Mouse (Mus musculus): ENCODE measurements around the gene Fbrs. TPM values are rescaled to one million over a fixed set of nuclear protein-coding genes. Genes with fewer than 3 reads are reported as not detected.

Gene Fbrs
- polyA plus RNA-seq, 1 experiment from 2014 or later, result 9.9 TPM

DNA sequence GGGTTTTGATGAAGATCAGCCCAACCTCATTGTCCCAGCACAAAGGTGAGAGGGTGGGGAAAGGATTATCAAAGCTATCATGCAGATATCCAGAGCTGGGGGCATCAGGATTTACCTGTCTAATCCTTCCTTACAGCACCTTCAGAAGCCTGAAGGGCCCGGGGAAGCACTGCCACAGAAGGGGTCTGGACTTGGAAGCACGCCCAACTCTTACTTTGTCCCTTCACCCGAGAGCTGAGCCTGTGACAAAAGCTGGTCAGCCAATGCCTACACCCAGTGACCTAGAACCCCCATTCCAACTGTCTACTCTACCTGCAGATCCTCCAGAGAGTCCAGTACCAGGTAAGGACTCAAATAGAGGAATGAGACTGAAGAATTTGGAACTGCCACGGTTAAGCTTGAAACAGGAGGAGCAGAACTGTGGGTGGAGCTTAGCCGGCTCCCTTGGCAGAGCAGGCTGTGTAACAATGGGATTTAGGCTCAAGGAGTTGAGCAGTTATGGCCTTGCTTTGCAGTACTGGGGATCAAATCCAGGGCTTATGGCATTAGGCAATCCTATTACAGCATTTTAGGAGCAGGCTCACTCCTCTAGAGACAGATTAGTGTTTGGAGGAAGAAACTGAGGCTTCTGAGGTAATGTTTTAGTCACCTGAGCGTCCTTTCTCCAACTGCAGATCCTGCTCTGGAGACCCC, 4.5 kb upstream of the Fbrs start:
- H3K4me3 ChIP-seq (ENCODE audit: low read depth, low read length), result no peak overlapping the region
- H3K27me3 ChIP-seq (replicated peaks; ENCODE audit: insufficient read depth, low read length), result no peaks in the 10 kb centered on the region
- no peaks in the 10 kb centered on the region for H3K9me3 ChIP-seq (ENCODE audit: low read length)
- 74% methylated on average over 6 of the region's 6 CpGs for WGBS
- H3K4me1 ChIP-seq (ENCODE audit: insufficient read depth, low read depth, low read length), result peaks cover 7% of the 10 kb centered on the region; the same call in 1 of the 2 replicates
- no peak overlapping the region for H3K9ac ChIP-seq (replicated peaks; ENCODE audit: low read depth)
- DNase-seq (ENCODE audit: low spot score) (no peak), ATAC-seq (no peak)
- no peak overlapping the region for H3K4me2 ChIP-seq (replicated peaks; ENCODE audit: low read depth, low read length)
- no peak overlapping the region for H3K27ac ChIP-seq (ENCODE audit: low read length)
- no peak for TF ChIP-seq EP300 (IDR thresholded peaks at IDR 0.05)
- peaks cover 24% of the 10 kb centered on the region; the same call in 1 of the 2 replicates for H3K36me3 ChIP-seq (ENCODE audit: insufficient read depth, low read length)

DNA sequence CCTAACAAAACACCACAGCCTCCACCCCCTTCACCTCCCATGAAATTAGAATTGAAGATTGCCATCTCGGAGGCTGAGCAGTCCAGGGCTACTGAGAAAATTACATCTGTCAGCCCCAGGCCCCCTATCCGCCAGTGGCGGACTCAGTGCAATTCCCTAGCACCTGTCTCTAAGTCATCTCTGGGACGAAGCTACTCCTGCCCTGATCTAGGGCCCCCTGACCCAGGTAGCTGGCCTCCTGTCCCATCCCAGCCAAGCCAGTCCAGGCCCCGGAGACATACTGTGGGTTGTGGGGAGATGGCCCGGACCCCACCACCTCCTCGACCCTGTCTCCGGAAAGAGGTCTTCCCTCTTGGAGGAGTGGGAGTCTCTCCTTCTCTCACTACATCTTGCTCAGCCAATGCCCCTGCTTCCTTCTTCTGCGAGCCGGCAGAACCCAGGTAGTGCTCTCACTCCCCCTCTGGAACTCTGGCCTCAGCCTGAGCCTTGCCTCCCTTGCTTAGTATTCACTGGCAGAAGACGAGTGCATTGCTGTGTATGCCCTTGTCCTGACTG, 3.7 kb upstream of the Fbrs start:
- Histone ChIP-seq H3K4me2 (replicated peaks; ENCODE audit: low read depth, low read length) (no peak overlapping the region), H3K27me3 (replicated peaks; ENCODE audit: insufficient read depth, low read length) (no peaks in the 10 kb centered on the region), H3K9ac (replicated peaks; ENCODE audit: low read depth) (no peak overlapping the region), H3K9me3 (ENCODE audit: low read length) (no peaks in the 10 kb centered on the region), H3K4me3 (ENCODE audit: low read depth, low read length) (no peak overlapping the region), H3K27ac (ENCODE audit: low read length) (no peak overlapping the region), H3K36me3 (ENCODE audit: insufficient read depth, low read length) (peaks cover 24% of the 10 kb centered on the region; the same call in 1 of the 2 replicates), H3K4me1 (ENCODE audit: insufficient read depth, low read depth, low read length) (peaks cover 15% of the 10 kb centered on the region; the same call in 1 of the 2 replicates)
- 94% methylated on average over 11 of the region's 11 CpGs for WGBS
- TF ChIP-seq CTCF (IDR thresholded peaks at IDR 0.05), result no peak
- no peak for TF ChIP-seq EP300 (IDR thresholded peaks at IDR 0.05)
- DNase-seq (ENCODE audit: low spot score) (no peak), ATAC-seq (no peak)

DNA sequence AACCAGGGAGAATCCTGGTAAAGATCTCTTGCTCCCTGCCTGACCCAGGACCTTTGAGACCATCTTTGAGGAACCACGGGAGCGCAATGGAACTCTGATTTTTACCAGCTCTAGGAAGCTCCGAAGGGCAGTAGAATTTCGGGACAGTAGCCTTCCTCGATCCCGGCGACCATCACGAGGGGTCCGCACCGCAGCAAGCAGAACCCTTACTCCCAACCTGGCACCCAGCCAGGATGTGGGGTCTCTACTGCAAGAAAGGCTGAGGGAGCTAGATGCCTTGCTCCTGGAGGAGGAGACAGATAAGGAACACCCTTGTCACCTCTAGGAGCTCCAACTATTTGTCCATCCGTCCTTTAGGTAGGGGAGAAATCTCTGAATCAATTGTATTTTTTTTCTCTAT, 2.7 kb upstream of the Fbrs start:
- H3K4me2 ChIP-seq (replicated peaks; ENCODE audit: low read depth, low read length), result no peak overlapping the region
- H3K9ac ChIP-seq (replicated peaks; ENCODE audit: low read depth), result no peak overlapping the region
- H3K4me3 ChIP-seq (ENCODE audit: low read depth, low read length), result no peak overlapping the region
- no peak for TF ChIP-seq CTCF (IDR thresholded peaks at IDR 0.05)
- TF ChIP-seq EP300 (IDR thresholded peaks at IDR 0.05), result no peak
- no peaks in the 10 kb centered on the region for H3K27me3 ChIP-seq (replicated peaks; ENCODE audit: insufficient read depth, low read length)
- peaks cover 24% of the 10 kb centered on the region; the same call in 1 of the 2 replicates for H3K36me3 ChIP-seq (ENCODE audit: insufficient read depth, low read length)
- peaks cover 21% of the 10 kb centered on the region; the same call in 1 of the 2 replicates for H3K4me1 ChIP-seq (ENCODE audit: insufficient read depth, low read depth, low read length)
- no peaks in the 10 kb centered on the region for H3K9me3 ChIP-seq (ENCODE audit: low read length)
- DNase-seq (ENCODE audit: low spot score) (no peak), ATAC-seq (no peak)
- 96% methylated on average over 11 of the region's 11 CpGs for WGBS
- H3K27ac ChIP-seq (ENCODE audit: low read length), result no peak overlapping the region

DNA sequence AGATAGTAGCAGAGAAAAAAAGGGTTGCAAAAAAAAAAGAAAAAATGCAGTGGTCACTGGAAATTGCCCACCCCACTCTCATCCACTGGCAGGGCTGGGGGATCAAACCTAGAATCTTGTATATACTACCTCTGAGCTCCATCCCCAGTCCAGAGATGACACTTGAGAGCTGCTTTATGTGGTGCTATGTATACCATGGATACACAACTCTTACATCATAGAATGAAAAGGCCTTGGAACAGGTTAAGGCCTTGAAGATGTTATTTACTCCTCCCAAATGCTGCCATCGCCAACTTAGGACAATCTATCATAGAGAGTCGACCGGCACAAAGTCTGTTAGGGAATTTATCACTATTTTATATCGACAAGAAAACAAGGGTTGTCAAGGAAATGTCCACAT, 2.1 kb upstream of the Fbrs start:
- 65% methylated on average over 4 of the region's 4 CpGs for WGBS
- ATAC-seq (no peak), DNase-seq (ENCODE audit: low spot score) (peak; percentile 16)
- TF ChIP-seq EP300 (IDR thresholded peaks at IDR 0.05) (no peak), CTCF (IDR thresholded peaks at IDR 0.05) (no peak)
- Histone ChIP-seq H3K27ac (ENCODE audit: low read length) (peak overlapping the region; percentile 97), H3K9me3 (ENCODE audit: low read length) (no peaks in the 10 kb centered on the region), H3K36me3 (ENCODE audit: insufficient read depth, low read length) (peaks cover 24% of the 10 kb centered on the region; the same call in 1 of the 2 replicates), H3K4me2 (replicated peaks; ENCODE audit: low read depth, low read length) (peak overlapping the region; percentile 68), H3K4me3 (ENCODE audit: low read depth, low read length) (peak overlapping the region; percentile 97), H3K4me1 (ENCODE audit: insufficient read depth, low read depth, low read length) (peaks cover 21% of the 10 kb centered on the region; the same call in 1 of the 2 replicates), H3K9ac (replicated peaks; ENCODE audit: low read depth) (peak overlapping the region; percentile 50), H3K27me3 (replicated peaks; ENCODE audit: insufficient read depth, low read length) (no peaks in the 10 kb centered on the region)

DNA sequence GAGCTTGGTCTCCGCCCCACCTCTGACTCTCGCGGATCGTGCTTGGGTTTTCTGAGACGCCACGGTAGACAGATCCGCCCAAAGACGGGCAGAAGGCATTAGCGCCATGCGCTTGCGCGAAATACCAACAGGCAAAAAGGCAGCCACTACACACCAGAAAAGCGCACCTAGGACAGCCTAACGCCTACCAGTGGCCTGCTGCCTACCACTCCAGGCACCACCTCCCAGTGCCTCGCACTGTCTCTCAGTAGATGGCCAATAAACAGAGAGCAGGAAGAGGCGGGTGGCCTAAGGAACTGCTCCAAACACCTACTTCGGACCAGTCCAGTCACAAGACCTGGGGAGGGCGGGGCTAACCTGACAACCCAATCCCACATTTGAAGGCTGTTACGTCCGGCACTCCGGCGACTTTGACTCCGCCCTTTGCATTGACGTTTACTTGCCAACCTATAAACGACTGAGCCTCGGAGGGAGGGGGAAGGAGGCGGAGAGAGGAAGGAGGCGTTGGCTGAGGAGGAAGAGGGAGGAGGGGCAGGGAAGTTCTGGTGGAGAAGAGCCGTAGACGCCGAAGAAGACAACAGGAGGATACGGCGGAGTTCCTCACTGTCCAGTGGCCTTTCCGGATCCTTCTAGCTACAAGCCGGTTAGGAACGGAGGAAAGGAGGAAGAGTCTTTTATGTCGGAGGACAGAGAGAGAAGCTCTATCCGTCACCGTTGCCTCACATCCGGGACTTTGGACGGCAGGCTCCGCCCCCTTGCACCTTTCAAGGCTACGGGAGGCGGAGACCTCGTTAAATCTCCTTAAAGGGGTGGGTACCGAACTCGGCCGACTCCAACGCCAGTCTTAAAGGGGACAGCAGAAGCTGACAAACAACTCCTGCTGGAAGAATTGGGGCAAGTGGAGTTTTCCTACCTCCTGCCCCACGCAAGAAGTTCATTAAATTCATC, 1.0 kb upstream of the Fbrs start:
- Histone ChIP-seq H3K27me3 (replicated peaks; ENCODE audit: insufficient read depth, low read length) (no peaks in the 10 kb centered on the region), H3K27ac (ENCODE audit: low read length) (peak overlapping the region; percentile 97), H3K36me3 (ENCODE audit: insufficient read depth, low read length) (peaks cover 30% of the 10 kb centered on the region; the same call in 1 of the 2 replicates), H3K4me2 (replicated peaks; ENCODE audit: low read depth, low read length) (peak overlapping the region; percentile 97), H3K4me3 (ENCODE audit: low read depth, low read length) (peak overlapping the region; percentile 97), H3K4me1 (ENCODE audit: insufficient read depth, low read depth, low read length) (peaks cover 21% of the 10 kb centered on the region; the same call in 1 of the 2 replicates), H3K9ac (replicated peaks; ENCODE audit: low read depth) (peak overlapping the region; percentile 94), H3K9me3 (ENCODE audit: low read length) (no peaks in the 10 kb centered on the region)
- under 1% methylated on average over 50 of the region's 50 CpGs for WGBS
- TF ChIP-seq CTCF (IDR thresholded peaks at IDR 0.05) (peak; percentile 45), EP300 (IDR thresholded peaks at IDR 0.05) (peak; percentile 61)
- DNase-seq (ENCODE audit: low spot score), result peak; percentile 100
- ATAC-seq, result peak; percentile 90

All from lung, postnatal 0 days (tissue).